Mouse (Mus musculus) myocyte (in vitro differentiated cells): ENCODE results near the gene Cmklr1. TPM values are rescaled to one million over a fixed set of nuclear protein-coding genes. Genes with fewer than 3 reads are reported as not detected.

Experiments used
- H3K27me3 ChIP-seq: one replicate; pipeline ENCODE4 v1.6.1; 2011; ENCODE audit not compliant: control insufficient read depth, insufficient read depth, insufficient read length
- H3K36me3 ChIP-seq: one replicate; pipeline ENCODE4 v1.6.1; 2011; ENCODE audit not compliant: control insufficient read depth, insufficient read depth
- H3K4me2 ChIP-seq: one replicate; pipeline ENCODE4 v1.6.1; 2011; ENCODE audit warnings: low read depth, control low read depth
- H3K4me3 ChIP-seq: one replicate; pipeline ENCODE4 v1.5.1; 2011; ENCODE audit warnings: mild to moderate bottlenecking, control low read depth, moderate library complexity
- H3K79me2 ChIP-seq: one replicate; pipeline ENCODE4 v1.6.1; 2011; ENCODE audit not compliant: control insufficient read depth, insufficient read depth
- H3ac ChIP-seq: one replicate; pipeline ENCODE4 v1.6.1; 2011; ENCODE audit not compliant: control insufficient read depth, insufficient read length
- MAX ChIP-seq: IDR thresholded peaks from one replicate; pipeline ENCODE4 v1.6.1; 2011; ENCODE audit warnings: low read depth, mild to moderate bottlenecking, control low read depth
- REST ChIP-seq: IDR thresholded peaks from one replicate; pipeline ENCODE4 v1.6.1; 2011; ENCODE audit warnings: mild to moderate bottlenecking, control low read depth, moderate library complexity; ENCODE audit not compliant: insufficient read depth, insufficient read length
- polyA plus RNA-seq: library from polyadenylated mRNA; unstranded; fragments of >200 nt; fragmentation: generic; extraction: Trizol; gene quantifications from one replicate; pipeline ENCODE4 v1.2.1, GENCODE M21; 2012; ENCODE audit warnings: missing spikeins

Cmklr1 gene
- polyA plus RNA-seq, 1 experiment = 14.1 TPM

DNA sequence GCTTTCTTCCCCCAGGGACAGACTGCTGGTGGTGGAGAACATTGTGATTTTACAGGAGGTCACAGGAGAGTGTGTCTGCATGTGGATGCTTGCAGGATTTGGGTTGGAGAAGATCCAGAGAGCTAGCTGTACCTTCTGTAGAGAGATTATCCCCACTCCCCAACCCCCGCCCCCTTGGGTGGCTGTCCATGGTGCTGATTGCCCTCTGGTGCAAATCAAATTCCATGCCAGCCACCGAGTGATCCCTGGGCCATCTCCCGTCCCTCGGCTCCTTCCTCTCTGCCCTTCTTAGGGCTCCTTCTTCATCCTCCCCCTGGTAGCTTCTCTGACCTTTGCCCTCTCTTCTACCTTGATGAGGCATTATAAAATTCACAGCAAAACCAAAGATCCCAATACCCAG, 85.8 kb downstream of the Cmklr1 start:
- Histone ChIP-seq H3ac (no peak overlapping the region), H3K27me3 (peaks cover 19% of the 10 kb centered on the region), H3K36me3 (no peaks in the 10 kb centered on the region), H3K4me3 (no peak overlapping the region), H3K79me2 (no peaks in the 10 kb centered on the region), H3K4me2 (no peak overlapping the region)
- peak; percentile 58 for TF ChIP-seq REST
- TF ChIP-seq MAX = no peak

Other genes with a start within 250 kb of the Cmklr1 start
- gene Wscd2, start 160.1 kb downstream of the Cmklr1 start, polyA plus RNA-seq = not detected
- not detected for gene 1700069L16Rik, start 74.3 kb upstream of the Cmklr1 start, polyA plus RNA-seq
- gene Ficd, start 85.4 kb upstream of the Cmklr1 start, polyA plus RNA-seq = 5.0 TPM
- 29.3 TPM for gene Sart3, start 122.1 kb upstream of the Cmklr1 start, polyA plus RNA-seq
- gene Iscu, start 122.3 kb upstream of the Cmklr1 start, polyA plus RNA-seq = 163 TPM
- 62.0 TPM for gene Tmem119, start 150.1 kb upstream of the Cmklr1 start, polyA plus RNA-seq
- gene Selplg, start 182.2 kb upstream of the Cmklr1 start, polyA plus RNA-seq = not detected